Mouse (Mus musculus) adrenal gland, adult (tissue): ENCODE data around the gene Olfr541.
"Not testable (repeated sequence)": the region's sequence is repeated elsewhere in the genome, so short reads cannot be mapped to it uniquely, and the experiment has no call there.

Source experiments
- DNase-seq, 2 experiments: peaks; one replicate each; pipeline ENCODE4 v3.0.0; 2022 to 2023; ENCODE audit warnings: low spot score in 1 of 2; ENCODE audit not compliant: inconsistent age in 2 of 2

Gene Olfr541

DNA sequence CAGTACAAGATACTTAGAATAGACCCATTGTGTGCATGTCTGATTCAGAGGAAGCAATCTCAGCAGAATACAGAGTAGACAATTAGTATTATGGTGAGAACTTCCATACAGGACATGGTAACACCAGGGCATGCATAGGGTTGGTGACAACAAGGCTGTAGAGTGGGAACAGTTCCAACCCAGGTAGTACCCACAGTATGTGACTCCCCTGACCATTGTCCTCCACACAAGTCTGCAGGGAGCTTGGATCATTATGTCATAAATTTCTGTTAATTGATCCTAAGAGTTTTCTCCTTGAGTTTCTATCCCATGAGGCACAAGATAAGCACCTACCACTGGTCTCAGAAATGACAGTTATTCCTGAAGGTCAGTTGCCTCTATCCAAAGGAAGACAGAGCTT lies at the start of gene Olfr541:
Gene Olfr541, plus strand, starts transcription at position 301 of the 400 bp plus-strand sequence.
- no peak for DNase-seq

DNA sequence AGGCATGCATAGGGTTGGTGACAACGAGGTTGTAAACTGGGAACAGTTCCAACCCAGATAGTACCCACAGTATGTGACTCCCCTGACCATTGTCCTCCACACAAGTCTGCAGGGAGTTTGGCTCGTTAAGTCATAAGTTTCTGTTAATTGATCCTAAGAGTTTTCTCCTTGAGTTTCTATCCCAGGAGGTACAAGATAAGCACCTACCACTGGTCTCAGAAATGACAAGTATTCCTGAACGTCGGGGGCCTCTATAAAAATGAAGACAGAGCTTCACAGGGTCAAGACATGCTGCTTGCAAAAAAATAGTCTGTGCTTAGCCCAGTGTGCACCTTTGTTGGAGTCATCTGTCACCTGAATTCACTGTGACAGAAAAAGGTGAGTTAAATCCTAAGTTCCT lies 37.4 kb upstream of the Olfr541 start, which contains the start of gene Olfr539:
Gene Olfr539, plus strand, starts transcription at position 301 of the 400 bp plus-strand sequence.
- DNase-seq: no peak

DNA sequence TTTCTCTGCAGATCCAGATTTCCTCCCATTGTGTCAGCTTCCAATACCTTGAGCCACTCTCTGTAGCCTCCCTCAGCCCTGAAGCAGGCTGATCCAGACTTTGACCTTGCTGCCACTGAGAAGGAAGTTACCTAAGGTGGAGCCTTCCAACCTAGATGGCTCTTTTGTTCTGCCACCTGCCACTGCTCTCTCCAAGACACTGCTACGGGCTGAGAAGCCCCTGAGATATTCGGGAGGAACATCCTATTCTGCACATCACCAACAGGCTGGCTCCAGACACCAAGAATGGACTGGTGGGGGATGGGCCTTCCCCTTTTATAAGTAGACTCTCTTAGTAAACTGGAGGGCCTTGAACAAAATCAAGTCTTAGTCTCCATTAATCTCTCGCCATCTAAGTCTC lies 26.4 kb upstream of the Olfr541 start:
- DNase-seq: not testable (repeated sequence)

DNA sequence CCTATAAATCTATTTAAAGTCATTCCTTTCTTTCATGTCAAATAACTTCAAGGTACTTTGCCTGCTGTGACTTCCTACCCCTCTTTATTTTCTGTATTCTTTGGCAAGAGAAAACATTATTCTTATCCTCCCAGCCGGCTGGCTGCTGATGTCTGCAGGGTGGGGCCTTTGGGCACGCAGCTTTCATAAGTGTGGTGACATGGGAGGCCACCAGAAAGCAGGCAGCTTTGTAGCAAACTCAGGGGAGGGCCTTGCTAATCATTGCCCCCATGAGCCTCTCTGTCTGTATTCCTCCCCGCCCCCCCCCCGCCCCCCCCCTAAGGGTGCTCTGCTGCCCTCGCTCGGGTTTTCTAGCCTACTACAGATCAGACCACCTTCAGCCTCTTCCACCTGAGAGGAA lies 21.2 kb upstream of the Olfr541 start:
- no peak for DNase-seq

DNA sequence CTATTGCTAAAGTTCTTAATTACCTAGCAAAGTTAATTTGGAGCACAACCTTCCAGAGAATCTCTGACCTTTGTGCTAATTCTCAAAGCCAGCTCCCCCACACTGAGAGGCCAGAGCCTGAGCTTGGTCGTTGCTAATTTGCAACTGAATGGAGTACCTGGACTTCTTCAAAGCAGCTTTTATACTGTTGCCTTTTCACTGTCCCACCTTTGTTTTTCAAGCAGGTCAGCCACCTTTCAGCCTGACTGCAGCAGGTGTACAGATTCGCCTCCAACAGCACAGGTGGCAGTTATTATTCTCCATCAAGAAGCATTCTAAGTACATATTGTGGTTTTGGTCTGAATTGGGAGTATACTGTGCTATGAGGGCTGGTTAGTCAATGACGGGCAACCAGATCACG lies 17.5 kb upstream of the Olfr541 start:
- not testable (repeated sequence) for DNase-seq

DNA sequence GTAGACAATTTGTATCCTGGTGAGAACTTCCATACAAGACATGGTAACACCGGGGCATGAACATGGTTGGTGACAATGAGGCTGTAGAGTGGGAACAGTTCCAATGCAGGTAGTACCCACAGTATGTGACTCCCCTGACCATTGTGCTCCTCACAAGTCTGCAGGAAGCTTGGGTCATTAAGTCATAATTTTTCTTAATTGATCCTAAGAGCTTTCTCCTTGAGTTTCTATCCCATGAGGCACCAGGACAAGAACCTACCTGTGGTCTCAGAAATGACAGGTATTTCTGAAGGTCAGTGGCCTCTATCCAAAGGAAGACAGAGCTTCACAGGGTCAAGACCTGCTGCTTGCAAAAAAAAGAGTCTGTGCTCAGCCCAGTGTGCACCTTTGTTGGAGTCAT lies 15.4 kb upstream of the Olfr541 start, which contains the start of gene Olfr45:
Gene Olfr45, plus strand, starts transcription at position 301 of the 400 bp plus-strand sequence.
- DNase-seq: no peak

DNA sequence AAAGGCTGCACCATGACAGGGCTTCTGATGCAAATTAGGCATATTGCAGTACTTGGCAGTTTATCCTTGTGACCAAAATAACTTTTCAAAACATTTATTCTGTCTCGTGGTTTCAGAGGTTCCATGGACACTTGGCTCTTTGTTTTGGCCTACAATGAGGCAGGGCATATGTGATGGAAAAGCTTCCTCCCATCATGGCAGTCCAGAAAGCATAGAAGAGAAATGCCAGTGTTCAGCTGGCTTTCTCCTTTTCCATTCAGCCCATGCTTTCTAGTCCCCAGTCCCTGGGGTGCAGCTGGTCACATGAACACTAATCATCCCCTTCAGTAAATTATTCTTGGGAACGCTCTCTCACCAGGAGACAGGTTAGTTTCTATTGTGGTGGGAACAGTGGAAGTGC lies 9.3 kb downstream of the Olfr541 start:
- no peak for DNase-seq

DNA sequence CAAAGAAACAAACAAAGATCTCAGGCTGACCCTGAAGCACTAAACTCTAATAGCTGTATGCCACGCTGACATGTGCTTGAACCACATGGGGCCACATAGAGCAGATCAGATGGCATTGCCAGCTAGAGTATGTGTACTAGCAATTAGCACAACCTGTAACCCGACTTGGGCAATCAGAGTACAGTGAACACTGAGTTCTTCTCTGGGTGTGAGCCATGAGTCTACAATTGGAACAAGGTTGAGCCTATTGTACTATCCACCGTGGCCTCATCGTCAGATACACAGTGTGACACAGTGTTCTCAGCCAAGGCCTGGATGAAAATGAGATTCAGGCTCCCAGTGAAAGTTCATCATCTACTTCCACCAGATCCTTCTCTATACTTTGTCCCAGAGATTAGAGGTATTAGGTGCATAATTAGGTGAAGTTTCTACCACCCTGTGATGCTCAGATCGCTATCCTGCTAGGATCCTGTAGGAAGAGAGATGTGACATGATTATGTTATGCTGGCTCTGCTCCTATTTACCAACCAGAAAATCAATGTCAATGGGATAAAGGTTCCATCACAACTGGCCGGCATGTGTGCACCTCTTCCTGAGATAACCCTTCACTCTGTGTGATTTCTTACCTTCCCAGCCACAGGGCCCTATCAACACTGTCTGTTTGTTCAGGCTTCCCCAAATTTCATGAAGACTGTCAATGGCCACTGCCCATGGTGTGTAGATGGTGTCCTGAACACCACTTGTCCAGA lies 10.6 kb downstream of the Olfr541 start:
- DNase-seq: peak in 1 of 2 experiments; percentile 25

DNA sequence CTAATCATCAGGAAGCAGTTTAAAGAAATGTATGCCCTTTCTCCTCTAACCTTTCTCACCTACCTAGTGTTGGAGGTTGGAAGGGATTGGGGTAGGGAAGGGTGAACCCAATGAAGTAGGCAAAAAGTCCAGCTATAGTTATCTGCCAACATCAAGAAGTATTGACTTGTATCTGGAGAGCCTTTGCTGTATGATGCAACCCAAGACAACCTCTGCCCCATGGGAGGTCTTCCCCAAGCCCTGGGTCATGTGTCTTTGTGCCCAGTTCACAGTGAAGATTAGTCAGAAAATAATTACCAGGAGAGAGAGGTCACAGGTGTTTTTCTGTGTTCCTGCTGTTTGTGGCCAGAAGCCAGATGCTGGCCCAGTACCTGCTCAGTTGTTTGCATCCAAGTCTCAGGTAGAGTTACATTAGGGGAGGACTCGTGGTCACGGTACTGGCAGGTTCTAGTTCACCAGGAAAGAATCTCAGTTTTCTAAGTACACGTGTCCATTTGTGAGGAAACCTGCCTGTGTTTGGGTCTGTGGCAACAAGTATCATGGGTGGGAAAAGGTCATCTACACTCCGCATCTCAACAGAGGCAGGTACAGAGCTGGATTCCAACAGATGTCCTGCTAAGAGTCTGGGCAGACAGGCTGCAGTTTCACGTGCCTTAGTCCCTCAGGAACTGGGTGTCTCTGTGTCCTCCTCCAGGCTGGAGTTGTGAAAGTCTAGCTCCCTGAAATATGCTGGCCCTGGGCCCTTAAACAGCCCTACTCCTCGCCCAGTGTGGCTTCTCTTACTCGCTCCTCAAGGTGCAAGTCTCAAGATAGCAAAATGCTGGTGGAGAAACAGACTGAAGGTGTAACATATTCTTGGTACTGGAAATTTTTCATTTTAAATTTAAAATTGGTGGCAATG lies 20.3 kb downstream of the Olfr541 start:
- peak in 1 of 2 experiments; percentile 60 for DNase-seq

DNA sequence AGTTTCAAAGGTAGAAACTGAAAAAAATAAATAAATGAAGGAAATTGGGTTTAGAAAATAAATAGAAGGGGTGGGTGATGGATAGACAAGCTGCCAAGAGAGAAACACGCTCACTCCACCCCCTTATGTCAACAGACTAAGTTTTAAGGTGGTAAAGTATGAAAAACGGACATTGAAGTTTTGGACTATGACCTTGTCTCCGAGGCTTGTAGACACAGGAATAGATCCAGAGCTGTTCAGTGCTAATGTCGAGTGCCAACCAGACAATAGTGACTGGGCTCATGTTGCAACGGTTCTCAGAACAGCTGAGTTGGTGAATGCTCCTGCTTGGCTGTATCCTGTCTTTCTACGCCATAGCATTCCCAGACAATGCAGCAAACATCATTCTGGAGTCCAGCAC lies 24.0 kb downstream of the Olfr541 start:
- no peak for DNase-seq

DNA sequence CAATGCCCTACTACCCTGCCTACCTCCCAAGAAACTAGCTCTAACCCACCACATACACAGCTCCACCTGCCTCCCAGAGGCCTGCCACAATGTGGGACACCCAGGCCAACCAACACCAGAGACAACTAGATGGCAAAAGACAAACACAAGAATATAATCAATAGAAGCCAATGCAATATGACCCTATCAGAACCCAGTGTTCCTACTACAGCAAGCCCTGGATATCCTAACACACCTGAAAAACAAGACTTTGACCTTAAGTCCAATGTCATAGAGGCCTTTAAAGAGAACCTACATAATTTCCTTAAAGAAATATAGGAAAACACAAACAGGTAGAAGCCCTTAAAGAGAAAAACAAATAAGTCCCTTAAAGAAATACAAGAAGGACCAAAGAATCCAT lies 28.5 kb downstream of the Olfr541 start:
- DNase-seq: no peak

DNA sequence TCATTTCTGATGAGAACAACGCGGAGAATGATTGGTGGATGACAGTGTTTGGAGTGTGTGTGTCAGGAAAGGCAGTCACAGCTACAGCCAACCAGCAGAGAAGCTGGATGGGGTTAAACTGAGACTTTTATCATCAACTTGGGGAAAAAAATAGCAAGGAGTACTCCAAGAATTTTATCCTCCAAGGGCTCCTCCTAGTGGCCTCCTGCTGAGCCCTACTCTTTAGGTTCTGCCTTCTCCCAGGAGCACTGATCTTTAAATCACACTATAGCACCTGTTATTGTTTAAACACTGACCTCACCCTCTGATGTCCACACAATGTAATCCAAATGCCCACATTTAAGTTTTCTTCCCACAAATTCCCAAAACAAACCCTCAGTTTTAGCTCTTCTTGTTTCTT lies 36.1 kb downstream of the Olfr541 start:
- DNase-seq: no peak

DNA sequence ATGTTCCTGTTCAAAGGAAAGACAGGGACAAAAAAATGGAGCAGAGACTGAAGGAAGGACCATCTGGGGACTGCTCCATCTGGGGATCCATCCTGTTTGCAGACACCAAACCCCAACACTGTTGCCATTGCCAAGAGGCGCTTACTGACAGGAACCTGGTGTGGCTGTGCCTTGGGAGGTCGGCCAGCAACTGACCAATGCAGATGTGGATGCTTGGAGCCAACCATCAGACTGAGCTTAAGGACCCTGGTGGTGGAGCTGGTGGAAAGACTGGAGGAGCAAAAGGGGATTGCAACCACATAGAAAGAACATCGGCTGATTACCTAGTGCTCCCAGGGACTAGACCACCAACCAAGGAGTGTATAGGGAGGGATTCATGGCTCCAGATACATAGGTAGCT lies 50.3 kb downstream of the Olfr541 start:
- no peak for DNase-seq

DNA sequence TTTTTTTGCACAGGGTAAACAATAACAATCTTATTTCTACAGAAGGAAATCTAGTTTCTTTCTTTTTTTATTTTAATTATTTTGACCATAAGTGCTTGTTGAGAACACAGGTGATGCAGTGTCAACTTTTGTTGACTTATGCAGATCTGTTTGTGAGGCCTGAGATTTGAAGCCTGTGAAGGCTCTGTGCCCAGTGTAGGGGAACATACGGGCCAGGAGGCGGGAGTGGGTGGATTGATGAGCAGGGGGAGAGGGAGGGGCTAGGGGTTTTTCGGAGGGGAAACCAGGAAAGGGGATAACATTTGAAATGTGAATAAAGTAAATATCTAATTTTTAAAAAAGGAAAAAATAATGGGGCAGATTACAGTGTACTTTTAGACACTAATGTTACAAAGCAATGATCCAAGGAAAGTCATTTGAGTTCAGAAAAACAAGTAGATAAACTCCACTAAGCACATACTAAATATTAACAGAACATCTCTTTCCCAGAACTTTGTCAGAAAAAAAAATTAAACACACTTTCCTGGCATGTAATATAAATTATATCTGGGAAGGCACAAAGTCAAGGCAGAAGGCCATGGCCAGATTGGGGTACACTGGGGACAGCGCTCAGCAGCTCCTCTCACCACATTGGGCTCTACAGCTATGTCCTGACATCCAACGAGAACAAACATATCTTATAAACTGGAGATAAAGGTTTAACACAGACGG lies 51.2 kb downstream of the Olfr541 start:
- DNase-seq: no peak

DNA sequence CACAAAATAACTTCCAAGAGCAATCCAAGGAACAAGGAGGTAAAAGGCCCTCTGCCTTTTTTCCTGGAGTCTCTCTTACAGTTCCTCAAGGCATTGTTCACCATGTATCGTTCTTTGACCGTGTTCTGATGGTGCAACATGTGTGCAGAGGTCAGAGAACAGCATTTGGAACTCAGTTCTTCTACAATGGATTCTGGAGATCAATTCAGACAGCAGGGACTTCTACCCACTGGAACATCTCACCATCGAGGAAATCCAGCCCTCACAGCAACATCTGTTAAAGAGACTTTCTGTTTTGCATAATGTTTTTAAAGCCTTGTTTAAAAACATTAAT lies 51.7 kb downstream of the Olfr541 start:
- peak in 1 of 2 experiments; percentile 20 for DNase-seq

DNA sequence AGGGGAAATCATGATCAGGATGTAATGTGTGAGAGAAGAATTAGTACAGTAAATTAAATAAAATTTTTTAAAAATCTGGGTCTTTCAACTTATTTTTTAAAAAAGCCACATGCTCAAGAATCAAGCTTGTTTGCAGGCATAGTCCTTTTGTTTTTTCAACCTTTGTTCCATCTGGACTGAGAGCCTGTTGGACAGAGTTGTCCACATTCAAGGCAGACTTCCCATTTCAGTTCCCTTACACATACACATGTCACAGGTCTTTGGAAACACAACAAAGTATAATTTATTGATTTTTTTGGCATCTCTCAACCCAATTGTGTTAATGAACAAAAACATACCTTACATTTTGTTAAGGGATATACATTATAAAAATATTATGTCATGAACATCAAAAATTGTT lies 57.5 kb downstream of the Olfr541 start:
- DNase-seq: peak in 1 of 2 experiments; percentile 15
